Comparison of ENCODE assay signal across 8 mouse cellular contexts in genomic region chr11:23256194-23256802, GRCm38 (mm10). TPM values are rescaled to one million over a fixed set of nuclear protein-coding genes. Genes with fewer than 3 reads are reported as not detected.
DNase-seq lines count a peak whose midpoint lies in the region; ATAC-seq and TF ChIP-seq lines count a peak whose summit lies in the region.

No protein-coding gene starts in this region.

- peak; percentile 3 for ATAC-seq in heart, postnatal 0 days (ENCODE audit: insufficient read depth, low read depth)
- peak; percentile 27 for ATAC-seq in lung, embryonic 16.5 days (ENCODE audit: low read depth)

- peak overlapping the region; percentile 84 for H3K4me3 ChIP-seq in gastrocnemius, adult 2 months
- peak overlapping the region; percentile 98 for H3K4me3 ChIP-seq in E14TG2a.4 (replicated peaks; ENCODE audit: low read length)
- peak overlapping the region; percentile 91 for H3K4me3 ChIP-seq in heart, postnatal 0 days (ENCODE audit: low read depth, low read length)
- peak overlapping the region; percentile 99 for H3K4me3 ChIP-seq in lung, embryonic 16.5 days (ENCODE audit: low read length)

- H3K27ac ChIP-seq in gastrocnemius, adult 2 months = peak overlapping the region; percentile 97
- H3K27ac ChIP-seq in heart, postnatal 0 days (ENCODE audit: low read depth) = peak overlapping the region; percentile 99
- peak overlapping the region; percentile 100 for H3K27ac ChIP-seq in lung, embryonic 16.5 days (ENCODE audit: low read length)

- DNase-seq in gastrocnemius, adult 2 months = no peak
- no peak for DNase-seq in gastrocnemius, postnatal 25 days
- DNase-seq in heart, postnatal 0 days (ENCODE audit: low spot score) = peak; percentile 16
- no peak for DNase-seq in gastrocnemius, postnatal 10 days
- DNase-seq in urinary bladder, postnatal 25 days (ENCODE audit: low spot score) = no peak
- no peak for DNase-seq in ovary, adult 18-20 months (ENCODE audit: low spot score)

- H3K4me2 ChIP-seq in heart, postnatal 0 days (ENCODE audit: low read depth, low read length) = peak overlapping the region; percentile 86
- H3K4me2 ChIP-seq in lung, embryonic 16.5 days (ENCODE audit: low read depth, low read length) = peak overlapping the region; percentile 92

- intact Hi-C loops in gastrocnemius, adult 2 months (cut with DNase I) = loop anchor here (5.0 kb wide), 3 partner anchors 104 to 249 kb away; partner anchors contain the start of gene Fam161a

- no peaks in the 10 kb centered on the region for H3K9me3 ChIP-seq in E14TG2a.4 (ENCODE audit: low read length)
- H3K9me3 ChIP-seq in heart, postnatal 0 days (replicated peaks; ENCODE audit: control insufficient read depth, low read length) = no peaks in the 10 kb centered on the region
- H3K9me3 ChIP-seq in lung, embryonic 16.5 days (ENCODE audit: control insufficient read depth, low read length) = no peaks in the 10 kb centered on the region

- peaks cover 44% of the 10 kb centered on the region for H3K4me1 ChIP-seq in E14TG2a.4 (replicated peaks; ENCODE audit: low read depth, low read length)
- H3K4me1 ChIP-seq in heart, postnatal 0 days (ENCODE audit: control insufficient read depth, insufficient read depth) = peaks cover 17% of the 10 kb centered on the region
- peaks cover 20% of the 10 kb centered on the region for H3K4me1 ChIP-seq in lung, embryonic 16.5 days (replicated peaks; ENCODE audit: control insufficient read depth, insufficient read depth, low read length)

- WGBS in heart, postnatal 0 days = under 1% methylated on average over 48 of the region's 51 CpGs
- under 1% methylated on average over 39 of the region's 51 CpGs for WGBS in lung, embryonic 16.5 days

- TF ChIP-seq EP300 in heart, postnatal 0 days (IDR thresholded peaks at IDR 0.05; ENCODE audit: low read depth) = no peak

- peaks cover 26% of the 10 kb centered on the region for H3K36me3 ChIP-seq in E14TG2a.4 (ENCODE audit: insufficient read depth, low read length)
- H3K36me3 ChIP-seq in heart, postnatal 0 days (replicated peaks; ENCODE audit: control insufficient read depth, insufficient read depth, low read length) = no peaks in the 10 kb centered on the region
- no peaks in the 10 kb centered on the region for H3K36me3 ChIP-seq in lung, embryonic 16.5 days (ENCODE audit: control insufficient read depth, insufficient read depth, low read length)

- TF ChIP-seq CTCF in gastrocnemius, adult 2 months (IDR thresholded peaks at IDR 0.05) = no peak
- TF ChIP-seq CTCF in E14TG2a.4 (conservative IDR thresholded peaks at IDR 0.05; ENCODE audit: low read length) = no peak
- TF ChIP-seq CTCF in heart, postnatal 0 days (IDR thresholded peaks at IDR 0.05; ENCODE audit: low read depth) = no peak

- no peaks in the 10 kb centered on the region for H3K27me3 ChIP-seq in E14TG2a.4 (ENCODE audit: insufficient read depth, low read length)
- no peaks in the 10 kb centered on the region for H3K27me3 ChIP-seq in heart, postnatal 0 days (ENCODE audit: control insufficient read depth, insufficient read depth, low read length)
- no peaks in the 10 kb centered on the region for H3K27me3 ChIP-seq in lung, embryonic 16.5 days (ENCODE audit: control insufficient read depth, insufficient read depth, low read depth, low read length)

- H3K9ac ChIP-seq in heart, postnatal 0 days (replicated peaks; ENCODE audit: low read depth, low read length) = peak overlapping the region; percentile 96
- H3K9ac ChIP-seq in lung, embryonic 16.5 days (ENCODE audit: low read length) = peak overlapping the region; percentile 100

RNA-seq across cellular contexts. Expression of gene Xpo1, which starts 0.5 kb away (rescaled TPM):
- 10 to 100 TPM; 22.3 to 28.4 TPM for total RNA-seq in gastrocnemius, adult 2 months (2021)
- total RNA-seq in gastrocnemius, postnatal 25 days (2021) = 10 to 100 TPM; 23.7 to 24.5 TPM
- total RNA-seq in heart, postnatal 0 days (2014; rRNA removed; ENCODE audit: low replicate concordance) = 33.4 and 38.4 TPM in 2 replicates
- 19.1 and 21.2 TPM in 2 replicates for polyA plus RNA-seq in heart, postnatal 0 days (2015; fragmentation: Nextera tagmentation; extraction: Ambion mirVana)
- 89.1 and 90.2 TPM in 2 replicates for polyA plus RNA-seq in lung, embryonic 16.5 days (2015; fragmentation: Nextera tagmentation; extraction: Ambion mirVana)
- 10 to 100 TPM; 38.0 to 50.6 TPM for total RNA-seq in gastrocnemius, postnatal 10 days (2021)

RNA-seq across cellular contexts. Expression of gene Usp34, which starts 50.4 kb away (rescaled TPM):
- total RNA-seq in gastrocnemius, adult 2 months (2021) = 10 to 100 TPM; 38.7 to 44.2 TPM
- total RNA-seq in gastrocnemius, postnatal 25 days (2021) = 10 to 100 TPM; 30.2 to 35.4 TPM
- 37.1 and 42.7 TPM in 2 replicates for total RNA-seq in heart, postnatal 0 days (2014; rRNA removed; ENCODE audit: low replicate concordance)
- polyA plus RNA-seq in heart, postnatal 0 days (2015; fragmentation: Nextera tagmentation; extraction: Ambion mirVana) = 9.2 and 11.4 TPM in 2 replicates
- polyA plus RNA-seq in lung, embryonic 16.5 days (2015; fragmentation: Nextera tagmentation; extraction: Ambion mirVana) = 21.3 and 23.4 TPM in 2 replicates
- 10 to 100 TPM; 37.8 to 40.7 TPM for total RNA-seq in gastrocnemius, postnatal 10 days (2021)
